Mouse (Mus musculus): Measurements from ENCODE around the gene Ccsap.

DNA sequence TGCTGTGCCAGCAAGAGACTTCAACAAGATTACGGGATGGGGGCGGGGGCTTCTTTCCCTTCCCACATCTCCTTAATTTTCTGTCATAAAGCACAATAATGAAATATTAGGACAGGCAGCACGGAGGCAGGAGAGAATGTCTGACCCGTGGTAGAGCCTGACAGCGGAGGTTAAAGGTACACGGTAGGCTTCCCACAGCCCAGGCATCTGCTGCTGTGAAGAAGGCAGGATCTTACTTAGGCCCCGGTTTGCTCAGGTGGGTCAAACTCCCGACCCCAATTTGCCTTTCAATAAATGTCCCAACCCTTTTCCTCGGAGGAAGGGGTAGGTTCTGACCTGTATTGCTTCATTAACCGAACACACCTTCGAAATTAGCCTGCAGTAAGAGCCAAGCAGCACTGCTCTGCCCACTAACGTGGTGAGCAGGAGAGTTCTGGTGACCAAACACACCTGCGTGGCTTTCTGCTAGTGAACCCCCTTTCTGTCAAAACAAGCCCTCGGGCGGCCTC lies 54.7 kb downstream of the Ccsap start:
- TF ChIP-seq CTCF (conservative IDR thresholded peaks at IDR 0.05 in 1 of 2, IDR thresholded peaks at IDR 0.05 in 1 of 2; ENCODE audit: low read depth in 2 of 2, low read length in 2 of 2) (no peak), CHD1 (IDR thresholded peaks at IDR 0.05; ENCODE audit: low read depth, low read length) (no peak), JUND (conservative IDR thresholded peaks at IDR 0.05; ENCODE audit: low read depth, low read length) (no peak), MAX (IDR thresholded peaks at IDR 0.05; ENCODE audit: low read length) (no peak), POLR2A (IDR thresholded peaks at IDR 0.05; ENCODE audit: low read depth, low read length) (no peak), MXI1 (IDR thresholded peaks at IDR 0.05; ENCODE audit: low read depth, low read length) (no peak), TBP (conservative IDR thresholded peaks at IDR 0.05; ENCODE audit: low read depth, low read length) (no peak), MAFK (IDR thresholded peaks at IDR 0.05; ENCODE audit: insufficient replicate concordance, low read length) (no peak), USF1 (IDR thresholded peaks at IDR 0.05; ENCODE audit: low read depth, low read length) (no peak), CHD2 (IDR thresholded peaks at IDR 0.05; ENCODE audit: low read length) (no peak), ETS1 (conservative IDR thresholded peaks at IDR 0.05; ENCODE audit: low read depth, low read length) (no peak), HCFC1 (IDR thresholded peaks at IDR 0.05; ENCODE audit: low read depth, low read length) (no peak), GABPA (IDR thresholded peaks at IDR 0.05; ENCODE audit: insufficient replicate concordance, low read depth, low read length) (no peak), ZNF384 (IDR thresholded peaks at IDR 0.05; ENCODE audit: low read depth, low read length) (no peak)
